Mouse (Mus musculus) left cerebral cortex, adult 2 months (tissue): Measurements from ENCODE around the gene Gan. TPM values are rescaled to one million over a fixed set of nuclear protein-coding genes. Genes with fewer than 3 reads are reported as not detected.

Experiments used
- DNase-seq, 2 experiments: peaks; one replicate each; pipeline ENCODE4 v3.0.0; 2021 to 2022; ENCODE audit warnings: low spot score in 2 of 2, mixed read lengths in 1 of 2; ENCODE audit errors: extremely low spot score in 1 of 2
- H3K27ac ChIP-seq: fragments of 200-600 bp; 2 replicates; pipeline ENCODE4 v1.8.1; 2022
- H3K4me3 ChIP-seq: fragments of 200-600 bp; 2 replicates; pipeline ENCODE4 v1.8.1; 2022
- CTCF ChIP-seq: fragments of 200-600 bp; IDR thresholded peaks from 2 replicates; pipeline ENCODE4 v1.8.1; 2022; ENCODE audit warnings: antibody characterized with exemption, mild to moderate bottlenecking, moderate library complexity
- intact Hi-C: fragments of 180-260 bp; cut with DNase I; formaldehyde crosslinking; loops from one replicate; pipeline ENCODE4 v1.15.1; 2025
- total RNA-seq, 2 experiments: library from RNA; stranded (reverse); gene quantifications; 2 replicates each; pipeline ENCODE4 v1.2.3; 2021

Gene Gan
- total RNA-seq, 2 experiments from 2014 or later = 18.4 to 19.4 TPM

DNA sequence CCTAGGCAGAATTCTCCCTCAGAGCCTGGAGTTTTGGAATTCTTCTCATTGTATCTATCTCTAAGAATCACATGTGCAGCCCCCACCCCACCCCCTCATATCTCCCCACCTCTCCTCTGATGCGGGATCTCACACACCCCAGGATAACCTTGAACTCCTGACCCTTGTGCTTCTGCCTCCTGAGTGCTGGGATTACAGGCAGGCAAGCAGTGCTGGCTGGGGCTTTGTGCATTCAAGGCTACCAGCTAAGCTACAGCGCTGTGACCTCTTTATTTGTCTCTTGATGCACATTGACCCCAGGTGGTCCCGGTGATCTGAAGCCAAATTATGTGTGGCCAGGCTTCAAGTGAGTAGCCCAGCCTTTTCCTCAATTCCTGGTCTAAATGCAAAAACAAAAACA lies 83.9 kb downstream of the Gan start:
- Histone ChIP-seq H3K27ac (no peak overlapping the region), H3K4me3 (no peak overlapping the region)
- no peak for DNase-seq
- intact Hi-C loops = no loop called here
- no peak for TF ChIP-seq CTCF

DNA sequence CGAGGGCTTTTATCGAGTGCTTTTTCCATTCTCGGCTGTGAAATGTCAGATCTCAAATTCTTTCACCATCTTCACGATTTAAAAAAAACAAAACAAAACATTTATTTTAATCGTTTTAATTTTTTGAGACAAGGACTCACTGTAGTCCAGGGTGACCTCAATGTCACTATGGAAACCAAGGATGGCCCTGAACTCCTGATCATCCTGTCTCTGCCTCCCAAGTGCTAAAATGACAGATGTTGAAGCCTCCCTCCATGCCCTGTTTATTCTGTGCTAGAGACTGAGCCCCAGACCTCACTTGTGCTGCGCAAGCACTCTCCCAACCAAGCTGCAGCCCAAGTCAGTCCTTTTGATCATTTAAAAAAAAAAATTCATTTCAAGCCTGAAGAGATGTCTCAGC lies 84.4 kb downstream of the Gan start:
- DNase-seq = no peak
- no peak overlapping the region for H3K4me3 ChIP-seq
- intact Hi-C loops = no loop called here
- no peak overlapping the region for H3K27ac ChIP-seq
- no peak for TF ChIP-seq CTCF

DNA sequence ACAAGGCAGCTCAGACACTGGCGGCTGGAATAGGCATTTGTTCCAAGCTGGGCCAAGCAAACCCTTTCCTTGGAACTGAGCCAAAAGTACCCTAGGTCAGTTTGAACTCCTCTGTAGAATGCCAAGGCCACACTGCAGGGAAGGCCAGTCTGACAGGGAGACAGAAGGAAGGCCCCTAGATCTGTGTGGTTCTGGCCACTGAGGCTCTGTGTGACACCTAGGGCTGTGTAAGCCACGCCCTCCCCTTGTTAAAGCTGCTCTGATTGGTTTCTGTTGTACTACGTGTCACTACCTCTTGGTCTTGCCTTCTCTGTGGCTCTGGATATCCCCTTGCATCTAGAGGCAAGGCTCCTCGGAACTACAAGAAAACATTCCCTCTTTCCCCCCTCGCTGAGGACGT lies 86.7 kb downstream of the Gan start:
- H3K4me3 ChIP-seq = no peak overlapping the region

DNA sequence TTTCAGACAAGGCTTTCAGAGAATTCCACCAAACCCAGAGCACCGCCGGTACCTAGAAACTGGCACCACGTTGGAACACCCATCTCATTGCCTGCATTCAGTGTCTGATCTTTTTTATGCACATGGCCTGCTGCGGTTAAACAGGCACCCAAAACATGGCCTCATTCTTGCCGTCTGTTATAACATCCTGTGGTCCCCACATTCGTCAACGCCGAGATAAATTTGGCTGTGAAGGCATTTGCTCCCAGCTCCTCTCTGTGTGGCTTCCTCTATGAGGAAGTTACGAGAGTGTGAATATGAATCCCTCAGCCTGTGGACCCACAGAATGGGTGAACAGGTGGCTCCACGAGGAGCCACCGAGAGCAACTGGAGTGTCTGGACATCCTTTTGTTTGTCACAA lies 90.4 kb downstream of the Gan start:
- DNase-seq = no peak
- Histone ChIP-seq H3K4me3 (no peak overlapping the region), H3K27ac (no peak overlapping the region)
- no peak for TF ChIP-seq CTCF
- intact Hi-C loops = no loop called here

More for the DNA sequence above, 86.7 kb downstream of the Gan start:
- no peak overlapping the region for H3K27ac ChIP-seq
- TF ChIP-seq CTCF = no peak
- DNase-seq = no peak
- intact Hi-C loops = no loop called here

DNA sequence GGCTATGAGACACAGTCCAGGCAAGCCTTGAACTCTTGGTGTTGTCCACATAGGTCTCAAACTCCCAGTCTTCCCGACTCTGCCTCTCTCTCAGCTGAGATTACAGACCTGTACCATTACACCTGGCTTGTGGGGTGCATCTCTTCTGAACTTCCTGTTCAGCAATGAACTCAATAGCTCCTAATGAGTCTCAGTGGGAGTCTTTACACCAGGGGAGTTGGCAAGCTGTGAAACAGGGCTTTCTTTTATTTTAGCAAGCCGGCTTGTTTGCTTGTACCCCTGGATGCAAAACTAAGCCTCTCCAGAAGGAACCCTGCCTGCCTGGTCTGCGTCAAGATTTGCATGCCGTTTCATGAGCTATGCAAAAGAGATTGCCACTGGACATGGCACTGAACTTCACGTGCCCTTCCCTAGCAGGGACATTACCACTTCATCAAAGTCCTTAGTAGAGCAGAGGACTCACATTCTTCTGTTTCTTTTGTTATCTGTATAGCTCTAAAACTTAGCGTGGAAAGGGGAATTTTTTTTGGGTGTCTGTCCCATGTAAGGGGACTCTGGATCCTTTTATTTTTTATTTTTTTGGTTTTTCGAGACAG lies 93.2 kb downstream of the Gan start:
- no peak for TF ChIP-seq CTCF
- no peak for DNase-seq
- Histone ChIP-seq H3K4me3 (no peak overlapping the region), H3K27ac (no peak overlapping the region)
- intact Hi-C loops = no loop called here

DNA sequence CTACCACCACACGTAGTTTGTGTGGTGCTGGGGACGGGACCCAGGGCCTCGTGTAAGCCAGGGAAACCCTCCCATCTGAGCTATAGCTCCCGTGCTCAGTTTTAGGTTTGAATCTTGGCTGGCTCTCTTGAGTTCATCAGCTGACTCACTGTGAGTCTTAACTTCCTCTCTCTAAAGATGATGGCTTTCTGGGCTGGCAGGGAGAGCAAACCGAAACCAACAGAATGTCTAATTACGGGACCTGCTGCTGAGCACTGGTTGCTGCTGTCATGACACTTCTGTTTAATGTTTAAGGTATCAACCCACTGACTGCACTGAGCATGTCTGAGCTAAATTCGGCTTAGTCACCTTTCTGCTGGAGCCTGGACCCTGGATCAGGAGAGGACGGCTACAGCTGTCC lies 94.7 kb downstream of the Gan start:
- H3K4me3 ChIP-seq = no peak overlapping the region
- H3K27ac ChIP-seq = no peak overlapping the region
- no peak for DNase-seq
- no peak for TF ChIP-seq CTCF
- intact Hi-C loops = no loop called here

DNA sequence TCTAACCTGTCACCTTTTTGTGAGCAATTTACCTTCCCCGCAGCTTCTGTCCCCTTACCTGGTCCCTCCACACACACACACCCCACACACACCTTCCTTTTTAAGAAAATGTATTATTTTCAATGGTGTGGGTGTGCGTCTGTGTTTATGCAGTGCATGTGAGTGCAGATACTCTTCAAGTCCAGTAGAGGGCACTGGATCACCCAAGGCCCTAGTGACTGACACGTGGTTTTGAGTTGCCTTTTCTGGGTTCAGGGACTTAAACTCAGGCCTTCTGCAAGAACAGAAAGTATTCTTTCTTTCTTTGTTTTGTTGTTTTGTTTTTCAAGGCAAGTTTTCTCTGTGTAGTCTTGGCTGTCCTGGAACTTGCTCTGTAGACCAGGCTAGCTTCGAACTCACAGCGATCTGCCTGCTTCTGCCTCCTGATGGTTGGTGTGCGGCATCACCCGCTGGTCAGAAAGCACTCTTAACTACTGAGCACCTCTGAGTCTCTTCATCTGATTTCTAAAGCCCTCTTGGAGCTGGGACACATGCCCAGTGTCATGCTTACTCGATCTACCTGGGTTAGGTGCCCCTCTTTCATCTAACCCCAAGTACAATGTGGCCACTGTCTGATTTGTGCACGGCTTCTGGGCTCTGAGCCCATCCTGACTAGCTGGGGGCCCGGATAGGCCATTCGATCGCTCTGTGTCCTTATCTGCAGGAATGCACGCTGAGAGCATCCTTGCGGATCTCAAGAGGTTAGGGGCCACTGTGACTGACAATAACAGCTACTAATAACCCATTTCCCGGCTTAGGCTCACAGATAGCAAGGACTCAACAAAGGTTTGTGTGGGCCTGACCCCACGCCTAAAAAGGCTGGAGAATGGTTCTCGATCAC lies 95.7 kb downstream of the Gan start:
- DNase-seq = no peak
- intact Hi-C loops = no loop called here
- Histone ChIP-seq H3K27ac (no peak overlapping the region), H3K4me3 (no peak overlapping the region)
- no peak; the same call in 1 of the 2 replicates for TF ChIP-seq CTCF

DNA sequence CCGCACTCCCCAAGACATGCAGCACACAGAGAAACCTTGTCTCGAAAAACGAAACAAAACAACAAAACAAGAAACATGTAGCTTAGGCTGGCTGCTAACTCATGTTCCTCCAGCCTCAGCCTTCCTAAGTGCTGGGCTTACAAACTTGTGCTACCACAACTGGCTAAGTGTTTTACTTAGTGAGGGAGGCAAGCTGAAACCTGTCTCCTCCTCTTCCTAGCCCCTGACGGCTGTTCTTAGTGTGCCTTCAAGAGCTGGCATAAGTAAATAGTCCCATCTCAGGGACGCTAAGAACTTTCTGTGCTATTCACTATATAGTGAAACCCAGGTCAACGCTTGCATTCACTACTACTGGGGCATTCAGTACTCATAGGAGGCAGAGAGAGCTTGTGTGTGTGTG lies 96.6 kb downstream of the Gan start:
- intact Hi-C loops = no loop called here
- no peak for DNase-seq
- Histone ChIP-seq H3K27ac (no peak overlapping the region), H3K4me3 (no peak overlapping the region)
- TF ChIP-seq CTCF = no peak

DNA sequence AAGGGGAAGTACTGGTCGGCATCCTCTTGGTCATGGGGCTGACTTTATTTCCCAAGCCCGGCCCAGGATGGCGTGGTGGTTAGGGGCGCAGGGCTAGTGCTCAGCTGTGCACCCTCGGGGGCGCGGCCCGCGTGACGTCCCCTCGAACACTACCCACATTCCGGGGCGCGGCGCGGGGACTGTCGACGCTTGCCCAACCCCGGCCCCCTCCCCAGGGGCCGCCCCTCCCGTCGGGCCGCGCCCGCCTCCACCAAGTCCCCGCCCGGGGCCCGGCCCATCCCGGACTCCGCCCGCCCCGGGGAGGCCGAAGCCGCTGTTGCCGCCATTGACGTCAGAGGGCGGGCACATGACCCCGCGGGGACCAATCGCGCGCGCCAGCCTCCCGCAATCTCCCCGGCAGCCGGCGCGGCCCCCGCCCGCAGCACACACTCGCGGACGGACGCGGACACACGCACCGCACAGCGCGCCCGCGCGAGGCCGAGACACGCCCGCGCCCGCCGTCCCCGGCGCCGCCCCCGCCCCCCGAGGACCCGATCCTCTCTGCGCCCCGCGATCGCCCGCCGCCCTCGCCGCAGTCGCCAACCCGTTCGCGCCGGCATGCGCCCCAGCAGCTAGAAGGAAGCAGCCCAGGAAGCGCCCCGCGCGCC lies 98.5 kb downstream of the Gan start:
- peak overlapping the region; percentile 96 for H3K4me3 ChIP-seq
- peak overlapping the region; percentile 93 for H3K27ac ChIP-seq
- TF ChIP-seq CTCF = no peak
- peak; percentile 96 to 97 for DNase-seq
- intact Hi-C loops = loop anchor here (2.0 to 5.0 kb wide), 2 partner anchors 76 to 122 kb away; no protein-coding TSS in a partner anchor

DNA sequence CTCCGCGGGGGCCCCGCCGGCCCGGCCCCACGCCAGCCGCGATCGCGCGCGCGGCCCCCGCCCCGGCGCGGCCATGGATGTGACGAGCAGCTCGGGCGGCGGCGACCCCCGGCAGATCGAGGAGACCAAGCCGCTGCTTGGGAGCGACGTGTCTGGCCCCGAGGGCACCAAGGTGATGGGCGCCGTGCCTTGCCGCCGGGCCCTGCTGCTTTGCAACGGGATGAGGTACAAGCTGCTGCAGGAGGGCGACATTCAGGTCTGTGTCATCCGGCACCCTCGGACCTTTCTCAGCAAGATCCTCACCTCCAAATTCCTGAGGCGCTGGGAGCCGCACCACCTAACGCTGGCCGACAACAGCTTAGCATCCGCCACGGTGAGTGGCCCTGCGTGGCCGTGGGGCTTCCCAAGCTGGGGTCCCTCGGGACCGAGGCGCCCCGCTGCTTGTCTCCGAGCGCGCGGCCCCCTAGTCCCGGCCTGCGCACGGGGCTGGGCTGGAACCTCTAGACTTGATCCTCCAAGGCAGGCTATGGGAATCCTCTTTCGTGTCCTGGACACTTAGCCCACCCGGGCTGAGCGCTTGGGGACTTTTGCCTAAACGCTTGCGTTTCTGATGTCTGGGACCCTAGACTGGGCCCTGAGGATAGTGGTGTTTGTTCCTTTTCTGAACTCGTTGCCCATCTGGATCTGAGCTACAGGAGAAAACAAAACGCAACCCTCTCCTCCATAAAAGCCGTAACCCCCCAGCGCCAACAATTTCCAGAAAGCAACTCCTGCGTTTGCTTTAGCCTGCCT lies 99.3 kb downstream of the Gan start, which contains the start of gene Cmip:
Gene Cmip, plus strand, starts transcription at position 36 of the 792 bp plus-strand sequence.
- no peak for TF ChIP-seq CTCF
- peak in 1 of 2 experiments; percentile 54 for DNase-seq
- Histone ChIP-seq H3K27ac (peak within 1 kb of the TSS; percentile 93), H3K4me3 (peak within 1 kb of the TSS; percentile 96)
- intact Hi-C loops = loop anchor here (2.0 to 5.0 kb wide), 2 partner anchors 75 to 122 kb away; no protein-coding TSS in a partner anchor

DNA sequence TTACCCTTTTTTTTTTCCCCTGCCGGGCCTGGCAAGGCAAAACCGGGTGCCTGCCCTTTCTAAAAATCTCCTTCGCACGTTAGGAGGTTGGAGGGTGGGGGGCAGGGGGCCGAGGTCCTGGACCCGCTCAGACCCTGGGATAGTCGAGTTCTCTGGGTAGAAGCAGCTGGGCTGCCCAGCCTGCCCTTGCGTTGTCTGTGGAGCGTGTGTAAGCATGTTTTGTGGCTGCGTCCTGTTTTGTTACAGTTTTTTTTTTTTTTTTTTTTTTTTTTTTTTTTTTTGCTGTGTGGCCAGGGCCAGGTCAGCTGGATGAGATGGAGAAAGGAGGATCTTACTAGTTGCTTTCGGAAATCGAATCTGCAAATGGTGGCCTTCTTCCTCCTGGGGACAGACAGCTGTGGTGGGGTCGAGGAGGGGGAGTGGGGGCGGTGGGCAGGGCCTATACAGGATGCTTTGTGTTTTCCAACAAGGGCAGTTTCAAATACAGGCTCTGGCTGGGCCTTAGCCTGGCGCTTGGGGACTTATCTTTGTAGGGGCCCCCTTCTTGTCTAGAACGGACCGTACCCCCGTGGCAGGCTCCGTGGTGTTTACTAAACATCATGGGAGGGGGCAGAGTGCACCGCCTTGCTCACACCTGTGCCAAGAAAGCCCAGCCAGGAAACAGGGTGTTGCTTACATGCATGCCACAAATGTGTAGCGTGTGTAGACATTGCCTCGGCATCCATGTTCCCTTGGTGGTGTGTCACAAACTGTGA lies 100.1 kb downstream of the Gan start:
- H3K4me3 ChIP-seq = peak overlapping the region; percentile 96

More for the DNA sequence above, 100.1 kb downstream of the Gan start:
- no peak for DNase-seq
- H3K27ac ChIP-seq = peak overlapping the region; percentile 93
- TF ChIP-seq CTCF = no peak
- intact Hi-C loops = loop anchor here (2.0 to 5.0 kb wide), 2 partner anchors 74 to 121 kb away; no protein-coding TSS in a partner anchor
